Mouse (Mus musculus): ENCODE measurements around the gene Rfwd3.
"Not testable (repeated sequence)": the region's sequence is repeated elsewhere in the genome, so short reads cannot be mapped to it uniquely, and the experiment has no call there.

Rfwd3 gene

DNA sequence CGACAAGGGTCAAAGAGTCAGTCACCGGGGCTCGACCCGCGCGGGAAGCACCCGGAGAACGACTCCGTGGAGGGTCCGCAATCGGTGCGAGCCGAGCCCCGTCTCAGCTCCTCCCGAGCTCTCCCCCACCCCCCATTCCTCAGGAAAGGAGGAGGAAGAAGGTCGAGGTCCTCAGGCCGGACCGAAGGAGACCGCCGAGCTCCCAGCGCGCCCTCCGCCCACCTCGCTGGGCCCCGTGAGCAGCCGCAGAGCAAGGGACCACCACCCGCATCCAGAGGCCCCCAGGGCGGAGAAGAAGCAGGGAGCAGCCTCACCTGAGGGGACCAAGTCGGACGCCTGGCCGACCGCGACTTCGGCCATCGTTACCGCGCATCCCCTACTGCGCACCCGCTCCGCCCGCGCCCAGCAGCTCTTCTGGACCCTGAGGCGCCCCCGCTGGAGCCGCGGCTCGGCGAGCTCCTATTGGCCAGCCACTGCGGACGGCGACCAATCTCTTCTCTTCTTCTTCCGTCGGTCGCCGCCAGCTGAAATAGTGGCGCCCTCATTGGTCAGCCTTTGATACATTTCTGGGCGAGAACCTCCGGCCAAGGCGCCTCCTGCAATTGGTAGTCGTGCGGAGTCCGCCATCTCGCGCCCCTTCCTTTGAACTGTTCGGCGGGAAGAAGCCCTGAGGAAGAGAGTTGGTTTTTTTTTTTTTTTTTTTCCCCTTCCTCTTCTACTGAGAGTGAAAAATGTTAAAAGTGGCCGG lies at the start of gene Rfwd3:
Gene Rfwd3, minus strand, starts transcription at position 402 of the 748 bp plus-strand sequence.
- peak; percentile 89 to 94 for DNase-seq (ENCODE audit: low spot score in 2 of 2)

DNA sequence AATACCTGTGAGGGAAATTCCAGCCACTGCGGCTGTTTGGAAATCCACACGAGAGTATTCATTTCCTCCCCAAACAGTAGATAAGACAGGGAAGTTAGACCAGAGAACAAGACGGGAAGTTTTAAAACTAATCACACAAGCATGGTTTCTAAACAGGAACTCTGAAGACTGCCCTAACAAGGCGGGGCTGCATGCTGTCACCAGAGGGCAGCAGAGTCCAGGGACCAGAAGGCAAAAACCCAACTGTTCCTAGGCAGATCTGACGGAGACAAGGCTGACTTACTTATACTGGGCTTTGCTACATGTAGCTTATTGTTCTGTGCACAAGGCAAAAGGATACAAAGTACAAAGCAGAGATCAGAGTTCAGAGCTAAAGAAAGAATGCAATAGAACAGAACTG lies 43.2 kb upstream of the Rfwd3 start:
- peak; percentile 67 to 83 for DNase-seq (ENCODE audit: low spot score in 2 of 2)

DNA sequence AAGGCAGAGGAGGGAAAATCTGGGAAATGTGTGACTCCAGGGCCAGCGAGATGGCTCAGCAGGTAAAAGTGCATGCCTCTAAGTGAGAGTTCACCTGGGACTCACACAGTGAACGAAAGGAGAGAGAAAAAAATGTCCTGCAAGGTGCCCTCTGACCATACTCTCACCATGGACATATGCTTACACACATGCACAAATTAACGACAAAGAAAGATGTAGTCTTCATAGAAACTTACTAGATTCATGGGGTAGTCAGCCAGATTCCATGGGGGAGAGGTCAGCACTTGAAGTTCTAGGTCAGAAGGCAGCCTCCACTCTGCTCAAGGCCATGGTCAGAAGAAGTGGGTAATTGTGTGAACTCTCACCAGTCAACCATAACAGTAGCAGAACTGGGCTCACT lies 40.2 kb upstream of the Rfwd3 start:
- no peak for DNase-seq (ENCODE audit: low spot score in 2 of 2)

DNA sequence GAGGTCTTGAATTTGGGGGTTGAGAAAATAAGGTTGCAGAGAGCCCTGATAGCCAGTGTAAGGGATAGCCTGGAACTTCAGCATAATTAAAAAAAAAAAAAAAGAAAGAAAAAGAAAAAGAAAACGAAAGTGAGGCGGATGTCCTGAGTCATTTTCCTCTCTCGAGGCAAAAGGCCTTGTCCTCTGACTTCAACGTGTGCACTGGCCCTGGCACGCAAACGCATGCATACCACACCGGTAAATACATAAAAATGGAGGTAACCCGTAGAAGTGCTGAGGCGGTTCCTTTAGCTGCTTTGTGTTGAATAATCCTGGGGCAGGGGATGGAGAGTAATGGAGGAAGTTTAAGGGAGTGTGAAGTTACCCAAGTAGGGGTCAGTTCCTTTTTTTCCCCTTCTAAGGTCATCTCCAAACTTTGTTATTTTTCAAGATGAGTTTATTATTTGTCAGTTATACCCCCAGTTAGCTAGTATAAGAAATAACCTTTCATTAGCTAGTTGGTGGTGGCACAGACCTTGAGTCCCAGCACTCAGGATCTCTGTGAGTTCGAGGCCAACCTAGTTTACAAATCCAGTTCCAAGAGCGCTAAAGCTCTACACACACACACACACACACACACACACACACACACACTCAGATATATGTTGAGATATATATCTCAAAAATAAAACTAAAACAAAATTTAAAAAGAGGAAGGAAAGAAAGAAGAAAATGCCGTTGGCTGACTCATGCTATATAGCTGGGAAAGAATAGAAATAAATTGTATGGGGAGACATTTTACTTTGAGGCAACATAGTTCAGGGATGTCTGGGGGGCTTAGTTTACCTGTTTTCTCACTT lies 38.6 kb upstream of the Rfwd3 start:
- no peak for DNase-seq (ENCODE audit: low spot score in 2 of 2)

DNA sequence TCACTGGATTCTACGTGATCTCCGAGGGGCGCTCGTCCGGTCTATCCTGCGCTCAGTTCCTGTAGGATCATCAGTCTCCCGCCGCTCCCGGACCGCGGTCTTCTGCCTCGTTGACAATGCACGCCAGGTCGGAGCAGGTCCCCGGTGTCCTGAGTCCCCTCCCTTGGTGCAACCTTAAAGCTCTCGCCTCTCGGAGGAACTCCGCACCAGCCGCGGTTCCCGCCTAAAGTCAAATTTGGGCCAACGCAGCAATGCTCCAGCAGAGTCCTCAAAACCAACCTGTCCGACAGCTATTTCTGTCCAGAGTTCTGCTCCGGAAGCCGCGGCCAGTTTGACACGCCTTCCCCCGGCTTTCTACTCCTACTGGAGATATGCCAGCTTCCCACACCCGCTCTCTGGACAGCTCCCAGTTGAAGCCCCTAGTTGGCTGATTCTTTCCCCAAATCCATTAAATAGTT lies 37.9 kb upstream of the Rfwd3 start, which contains the start of gene Mlkl:
Gene Mlkl, minus strand, starts transcription at position 288 of the 458 bp plus-strand sequence.
- no peak for DNase-seq (ENCODE audit: low spot score in 2 of 2)

DNA sequence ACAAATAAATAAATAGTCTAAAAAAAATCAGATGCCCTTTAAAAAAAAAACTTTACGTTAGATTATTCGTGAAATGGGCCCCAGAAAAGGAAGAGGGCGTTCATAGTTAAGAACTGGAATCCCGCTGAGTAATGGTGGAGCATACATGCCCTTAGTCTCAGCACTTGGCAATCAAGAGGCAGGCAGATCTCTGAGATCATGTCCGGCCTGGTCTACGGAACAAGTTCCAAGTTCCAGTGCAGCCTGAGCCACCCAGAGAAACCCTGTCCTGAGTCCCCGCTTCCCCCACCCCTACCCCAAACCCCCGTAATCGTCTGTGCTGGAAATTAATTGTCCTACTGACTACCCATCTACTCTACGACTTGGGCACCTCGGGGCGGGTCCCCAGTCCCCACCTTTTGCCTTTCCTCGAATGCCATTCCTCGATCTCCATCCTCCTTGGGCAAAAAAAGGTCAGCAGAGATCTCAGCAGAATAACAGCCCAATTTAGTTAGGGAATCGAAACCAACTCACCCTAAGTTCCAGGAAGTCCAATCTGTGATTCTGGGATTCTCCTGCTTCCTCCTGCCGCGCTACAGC lies 37.4 kb upstream of the Rfwd3 start:
- DNase-seq (ENCODE audit: low spot score in 2 of 2), result no peak

DNA sequence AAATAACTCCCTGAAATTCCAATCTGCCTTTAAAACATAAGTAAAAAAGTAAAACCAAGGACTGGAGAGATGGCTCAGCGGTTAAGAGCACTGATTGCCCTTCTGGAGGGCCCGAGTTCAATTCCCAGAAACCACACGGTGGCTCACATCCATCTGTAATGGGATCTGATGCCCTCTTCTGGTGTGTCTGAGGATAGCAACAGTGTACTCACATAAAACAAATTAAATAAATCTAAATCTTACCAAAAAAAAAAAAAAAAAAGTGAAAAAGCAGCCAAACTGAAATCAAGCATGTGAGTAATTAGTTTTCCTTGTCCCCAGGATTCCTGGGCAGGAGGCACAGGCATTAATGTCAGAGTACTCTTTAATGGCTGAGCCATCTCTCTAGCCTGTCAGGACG lies 36.7 kb upstream of the Rfwd3 start:
- no peak for DNase-seq (ENCODE audit: low spot score in 2 of 2)

DNA sequence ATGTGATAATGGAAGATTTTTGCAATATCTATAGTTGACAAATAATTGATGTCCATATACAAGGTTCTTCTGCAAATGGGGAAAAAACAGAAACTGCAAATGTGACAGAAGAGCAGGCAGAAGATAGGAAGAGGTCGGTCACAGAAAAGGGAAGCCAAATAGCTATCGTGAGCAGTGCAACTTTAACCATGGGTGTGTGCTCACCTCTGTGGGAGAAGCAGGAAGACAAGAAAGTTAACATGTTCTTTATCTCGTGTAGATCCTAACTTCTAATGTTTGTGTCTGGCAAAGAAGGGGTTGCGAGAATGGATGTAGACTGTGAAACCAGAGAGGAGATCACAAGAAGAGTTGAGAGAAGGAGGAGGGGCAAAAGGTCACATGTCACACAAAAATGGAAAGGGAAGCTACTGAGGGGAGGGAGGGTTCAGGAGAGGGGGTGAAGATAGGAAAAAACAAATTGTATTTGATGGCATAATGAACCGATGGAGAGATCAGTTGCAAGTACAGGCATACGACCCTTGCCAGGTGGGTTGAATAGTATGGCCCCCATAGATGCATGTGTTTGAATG lies 25.3 kb upstream of the Rfwd3 start:
- no peak for DNase-seq (ENCODE audit: low spot score in 2 of 2)

DNA sequence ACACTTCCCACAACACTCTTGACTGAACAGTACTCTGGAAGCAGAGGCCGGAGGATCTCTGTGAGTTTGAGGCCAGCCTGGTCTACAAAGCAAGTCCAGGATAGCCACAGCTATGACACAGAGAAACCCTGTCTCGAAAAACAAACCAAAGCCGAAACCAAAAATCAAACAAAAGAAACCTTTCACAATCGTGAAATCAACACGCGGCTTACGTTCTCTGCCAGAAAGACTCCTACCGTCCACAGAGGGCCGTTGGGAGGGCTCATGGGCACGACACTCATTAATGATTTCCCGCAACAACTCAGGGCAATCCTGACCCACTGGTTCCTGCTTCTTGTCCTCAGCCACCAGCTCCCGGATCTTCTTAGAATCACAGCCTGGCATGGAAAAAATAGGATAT lies 14.7 kb upstream of the Rfwd3 start:
- no peak for DNase-seq (ENCODE audit: low spot score in 2 of 2)

DNA sequence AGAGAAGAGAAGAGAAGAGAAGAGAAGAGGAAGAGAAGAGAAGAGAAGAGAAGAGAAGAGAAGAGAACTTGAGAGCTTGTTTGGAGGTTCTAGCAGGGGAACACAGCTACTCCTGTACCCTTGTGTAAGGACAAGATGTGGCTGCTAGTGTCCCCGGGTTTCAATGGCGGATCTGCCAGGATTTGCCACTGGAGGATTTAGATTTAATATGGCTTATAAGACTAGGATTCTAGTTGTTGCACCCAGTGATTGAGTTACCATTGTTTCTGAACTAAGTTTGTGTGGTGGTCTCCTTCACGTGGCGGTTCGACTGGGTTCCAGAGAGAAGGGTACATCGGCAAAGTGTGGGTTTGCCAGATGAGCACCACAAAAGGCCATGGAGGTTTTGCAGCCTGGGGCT lies 13.9 kb upstream of the Rfwd3 start:
- not testable (repeated sequence) for DNase-seq (ENCODE audit: low spot score in 2 of 2)

DNA sequence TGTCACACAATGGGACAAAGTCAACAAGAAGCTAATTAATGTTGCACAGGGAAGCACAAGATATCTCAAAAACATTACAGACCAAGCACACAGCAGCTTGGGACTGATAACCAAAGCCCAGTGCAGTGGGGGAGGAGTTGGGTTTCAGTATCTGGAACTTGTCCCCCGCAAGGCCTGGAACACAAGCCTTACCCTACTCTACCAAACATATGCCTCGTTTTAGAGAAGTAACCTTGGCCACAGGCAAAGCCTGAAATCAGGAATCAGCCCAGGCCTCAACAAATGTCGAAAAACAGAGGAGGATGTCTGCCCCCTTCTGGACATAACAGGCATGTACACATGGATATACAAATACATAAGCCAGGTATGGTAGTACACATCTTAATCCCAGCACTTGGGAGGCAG lies 12.7 kb upstream of the Rfwd3 start:
- no peak for DNase-seq (ENCODE audit: low spot score in 2 of 2)

DNA sequence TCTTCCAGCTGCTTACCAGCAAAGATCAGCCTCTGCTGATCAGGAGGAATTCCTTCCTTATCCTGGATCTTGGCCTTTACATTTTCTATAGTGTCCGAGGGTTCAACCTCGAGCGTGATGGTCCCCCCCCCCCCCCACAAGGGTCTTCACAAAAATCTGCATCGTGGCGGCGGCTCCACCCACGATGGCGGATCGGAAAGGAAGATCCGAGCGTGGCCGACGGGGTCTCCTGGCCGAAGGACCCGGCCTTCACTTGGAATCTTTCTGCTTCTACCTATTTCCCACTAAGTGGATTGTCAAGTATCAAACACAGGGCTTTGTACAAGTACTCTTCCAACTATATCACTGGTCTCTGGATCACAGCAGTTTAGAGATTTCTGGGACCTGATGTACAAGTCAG lies 10.0 kb upstream of the Rfwd3 start:
- not testable (repeated sequence) for DNase-seq (ENCODE audit: low spot score in 2 of 2)

DNA sequence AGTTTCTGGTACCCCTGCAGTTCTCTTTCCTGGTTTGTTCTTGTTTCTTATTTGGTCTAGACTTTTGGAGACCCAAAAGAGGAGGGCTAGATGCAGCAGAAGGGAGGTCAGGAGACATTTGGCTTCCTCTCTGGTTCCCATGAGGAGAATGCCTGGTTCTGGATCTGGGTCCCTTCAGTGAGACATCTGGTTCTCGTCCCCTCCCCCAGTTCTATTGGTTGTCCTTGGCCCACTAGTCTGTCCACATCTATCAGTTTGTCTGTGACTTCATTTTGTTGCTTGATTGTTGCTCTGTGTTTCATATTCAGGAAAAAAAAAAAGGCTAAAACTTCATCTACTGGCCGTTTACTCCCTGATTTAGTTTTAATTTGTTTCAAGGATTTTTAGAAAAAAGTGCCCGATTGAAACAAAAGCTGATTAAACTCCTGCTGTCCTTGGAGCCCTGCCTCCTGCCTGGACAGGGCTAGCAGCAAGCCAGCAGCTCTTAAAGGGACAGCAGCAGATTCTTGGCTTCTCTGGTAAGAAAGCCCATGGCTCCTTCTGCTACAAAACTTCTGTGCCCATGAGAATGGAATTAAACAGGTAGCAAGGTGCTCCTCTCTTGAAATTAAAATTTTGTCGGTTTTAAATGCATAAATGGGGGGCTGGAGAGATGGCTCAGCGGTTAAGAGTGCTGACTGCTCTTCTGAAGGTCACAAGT lies 5.2 kb upstream of the Rfwd3 start:
- DNase-seq (ENCODE audit: low spot score in 2 of 2), result no peak

DNA sequence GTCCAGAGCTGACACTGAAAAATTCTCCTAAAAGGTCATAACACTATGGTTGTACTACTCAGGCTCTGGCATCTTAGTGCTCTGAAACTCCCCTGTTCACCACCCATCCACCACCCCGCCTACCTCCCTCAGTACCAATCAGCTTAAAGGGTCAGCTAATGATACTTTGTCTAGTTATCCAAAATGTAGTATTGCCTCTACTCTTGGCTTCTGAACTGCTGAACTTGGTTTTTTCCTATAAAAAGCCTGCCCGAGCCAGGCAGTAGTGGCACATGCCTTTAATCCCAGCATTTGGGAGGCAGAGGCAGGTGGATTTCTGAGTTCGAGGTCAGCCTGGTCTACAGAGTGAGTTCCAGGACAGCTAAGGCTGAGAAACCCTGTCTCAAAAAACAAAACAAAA lies 4.3 kb upstream of the Rfwd3 start:
- DNase-seq (ENCODE audit: low spot score in 2 of 2), result no peak

DNA sequence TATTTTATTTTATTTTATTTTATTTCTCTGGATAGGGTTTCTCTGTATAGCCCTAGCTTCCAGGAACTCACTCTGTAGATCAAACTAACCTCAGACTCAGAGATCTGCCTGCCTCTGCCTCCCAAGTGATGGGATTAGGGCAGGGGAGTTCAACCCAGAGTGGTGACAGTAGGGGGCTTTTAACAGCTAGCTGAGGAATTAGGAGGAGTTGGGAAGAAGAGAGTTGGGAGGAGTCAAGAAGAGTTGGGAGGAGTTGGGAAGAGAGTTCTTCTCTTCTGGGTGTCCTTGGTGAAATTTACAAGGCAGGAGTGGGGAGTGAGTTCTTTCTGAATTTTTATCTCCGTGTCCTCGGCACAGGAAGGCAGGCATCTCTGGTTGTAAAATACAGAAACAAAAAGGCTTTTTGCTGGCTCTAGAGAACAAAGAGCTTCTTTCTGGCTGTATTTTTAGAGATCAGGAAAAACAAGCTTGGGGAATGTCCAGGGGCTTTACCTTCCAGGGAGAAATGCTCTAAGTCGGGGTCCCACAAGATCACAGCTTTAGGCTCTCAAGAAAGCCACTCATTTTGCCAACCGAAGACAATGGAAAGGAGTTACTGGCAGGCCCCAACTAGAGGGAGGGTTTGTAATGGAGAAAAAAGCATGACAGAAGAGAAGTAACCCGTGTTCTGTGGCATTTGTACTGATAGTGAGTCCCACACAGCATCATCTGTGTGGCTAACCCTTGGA lies 3.2 kb upstream of the Rfwd3 start:
- DNase-seq (ENCODE audit: low spot score in 2 of 2), result not testable (repeated sequence)

DNA sequence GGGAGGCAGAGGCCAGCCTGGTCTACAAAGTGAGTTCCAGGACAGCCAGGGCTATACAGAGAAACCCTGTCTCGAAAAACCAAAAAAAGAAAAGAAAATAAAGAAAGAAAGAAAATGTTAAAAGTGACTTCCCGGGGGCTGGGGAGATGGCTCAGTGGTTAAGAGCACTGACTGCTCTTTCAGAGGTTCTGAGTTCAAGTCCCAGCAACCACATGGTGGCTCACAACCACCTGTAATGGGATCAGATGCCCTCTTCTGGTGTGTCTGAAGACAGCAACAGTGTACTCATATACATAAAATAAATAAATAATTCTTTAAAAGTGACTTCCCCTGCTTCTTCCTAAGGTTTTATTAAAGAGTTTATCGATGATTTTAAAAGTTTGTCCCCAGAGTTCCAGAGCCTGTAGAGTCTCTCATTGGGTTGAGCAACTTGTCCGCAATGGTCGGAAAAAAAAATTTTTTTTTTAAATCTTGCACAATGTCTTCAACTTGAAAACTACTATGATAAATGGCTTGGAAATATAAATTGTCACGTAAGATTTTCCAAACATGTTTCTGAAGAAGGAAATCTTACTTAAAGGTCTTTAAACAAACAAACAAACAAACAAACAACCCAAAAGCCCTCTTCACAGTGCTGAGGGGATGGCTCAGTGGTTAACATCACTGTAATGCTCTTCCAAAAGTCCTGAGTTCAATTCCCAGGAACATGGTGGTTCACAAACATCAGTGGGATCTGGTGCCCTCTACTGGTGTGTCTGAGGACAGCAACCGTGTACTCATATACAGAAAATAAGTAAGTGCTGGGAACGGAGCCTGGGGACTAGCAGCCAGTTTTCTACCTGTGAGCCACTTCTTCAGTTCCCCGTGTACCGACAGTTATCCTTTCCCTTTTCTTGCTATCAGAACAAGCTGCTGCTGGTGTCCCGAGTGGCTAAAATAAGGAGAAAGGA lies 850 bp upstream of the Rfwd3 start:
- peak in 1 of 2 experiments; percentile 3 for DNase-seq (ENCODE audit: low spot score in 2 of 2)

DNA sequence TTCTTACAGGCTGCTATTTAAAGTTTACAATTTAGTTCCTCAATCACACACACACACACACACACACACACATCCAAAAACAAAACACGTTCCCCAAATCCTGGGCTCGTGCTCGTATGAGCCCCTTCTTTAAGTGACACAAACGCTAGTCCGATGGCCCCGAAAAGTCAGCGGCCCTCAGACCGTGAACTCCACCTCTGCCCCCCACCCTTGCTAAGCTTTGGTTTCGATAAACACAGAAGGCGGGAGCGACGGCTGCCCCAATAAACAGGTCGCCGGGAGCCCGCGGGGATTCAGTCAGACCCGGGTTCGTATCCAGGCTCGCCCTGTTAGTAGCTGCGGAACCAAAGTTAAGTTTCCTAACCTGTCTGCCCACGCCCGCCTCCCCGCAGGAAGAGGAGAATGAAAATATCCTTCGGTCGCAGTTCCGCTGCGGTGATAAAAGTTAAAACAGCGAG lies 630 bp downstream of the Rfwd3 start:
- no peak for DNase-seq (ENCODE audit: low spot score in 2 of 2)

DNA sequence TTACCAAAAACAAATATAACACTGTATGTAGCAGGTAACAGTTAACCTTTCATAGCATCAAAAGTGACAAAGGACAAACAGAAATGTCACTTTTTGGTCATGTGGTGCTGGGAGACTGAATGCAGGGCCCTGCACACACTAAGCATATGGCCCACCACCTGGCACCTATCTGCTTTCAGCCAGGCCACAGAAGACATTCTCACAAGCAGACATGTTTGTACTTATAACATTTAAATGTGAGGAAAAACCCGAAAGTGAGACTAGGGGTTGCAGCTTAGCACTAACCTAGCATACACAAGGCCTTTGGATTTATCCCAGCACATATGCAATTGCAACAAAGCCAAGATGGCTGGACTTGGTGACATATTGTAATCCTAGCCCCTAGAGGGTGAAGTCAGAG lies 2.0 kb downstream of the Rfwd3 start:
- no peak for DNase-seq (ENCODE audit: low spot score in 2 of 2)

DNA sequence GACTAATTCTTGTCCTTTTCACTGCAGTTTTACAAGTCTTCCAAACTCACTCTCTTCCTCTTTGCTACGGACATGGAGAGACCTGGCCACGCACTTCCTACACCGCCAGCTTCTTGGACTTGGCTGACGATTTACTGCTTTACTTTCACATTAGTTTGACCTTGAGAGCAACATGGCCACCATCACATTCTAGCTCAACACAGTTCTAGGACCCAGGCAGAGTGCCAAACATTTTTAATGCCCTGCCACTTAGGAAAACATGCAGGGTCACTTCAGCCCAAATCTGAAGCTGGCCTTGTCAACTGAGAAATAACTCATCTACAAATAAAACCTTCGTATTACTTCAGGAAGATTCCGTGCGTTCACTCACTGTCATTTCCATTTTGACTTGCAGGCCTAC lies 8.3 kb downstream of the Rfwd3 start:
- DNase-seq (ENCODE audit: low spot score in 2 of 2), result no peak

DNA sequence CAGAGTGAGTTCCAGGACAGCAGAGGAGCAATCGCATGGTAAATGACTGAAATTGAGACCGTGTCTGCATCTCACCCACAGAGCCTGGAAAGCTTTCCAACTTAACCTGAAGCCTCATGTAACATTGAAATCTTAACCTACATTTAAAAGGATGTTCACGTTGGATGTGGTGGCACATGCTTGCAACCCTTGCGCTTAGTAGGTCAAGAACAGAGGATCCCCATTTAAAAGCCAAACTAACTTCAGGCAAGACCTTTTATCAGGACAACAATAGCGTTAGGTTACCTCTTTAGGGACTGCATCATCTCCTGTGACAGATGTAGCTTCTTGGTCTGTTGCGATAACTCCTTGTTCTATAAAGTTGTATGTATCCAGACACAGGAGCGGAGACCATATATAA lies 9.4 kb downstream of the Rfwd3 start:
- DNase-seq (ENCODE audit: low spot score in 2 of 2), result no peak
